Mouse (Mus musculus) left cerebral cortex, adult 18-20 months (tissue): ENCODE measurements around the gene Tnks1bp1. TPM values are rescaled to one million over a fixed set of nuclear protein-coding genes. Genes with fewer than 3 reads are reported as not detected.

Experiments used
- DNase-seq, 2 experiments: peaks; one replicate each; pipeline ENCODE4 v3.0.0; 2021 to 2022; ENCODE audit warnings: low spot score in 2 of 2, mixed read lengths in 1 of 2
- long read RNA-seq, 2 experiments: library from polyadenylated mRNA; stranded (forward); transcript quantifications; one replicate each; pipeline ENCODE4 v2.0.0; 2021
- total RNA-seq, 2 experiments: library from RNA; stranded (reverse); gene quantifications; 2 replicates each; pipeline ENCODE4 v1.2.3; 2021

Tnks1bp1 gene
- total RNA-seq: 100 to 1,000 TPM; 128 to 136 TPM
- long read RNA-seq, experiment 1, full-length matches to known transcripts: 1 of 29 reads
- long read RNA-seq, experiment 1, partial matches to known transcripts: 22 of 29 reads
- long read RNA-seq, experiment 1, other reads (novel, unspliced or antisense): 6 of 29 reads
- long read RNA-seq, experiment 2, partial matches to known transcripts: 13 of 16 reads
- long read RNA-seq, experiment 2, other reads (novel, unspliced or antisense): 3 of 16 reads

DNA sequence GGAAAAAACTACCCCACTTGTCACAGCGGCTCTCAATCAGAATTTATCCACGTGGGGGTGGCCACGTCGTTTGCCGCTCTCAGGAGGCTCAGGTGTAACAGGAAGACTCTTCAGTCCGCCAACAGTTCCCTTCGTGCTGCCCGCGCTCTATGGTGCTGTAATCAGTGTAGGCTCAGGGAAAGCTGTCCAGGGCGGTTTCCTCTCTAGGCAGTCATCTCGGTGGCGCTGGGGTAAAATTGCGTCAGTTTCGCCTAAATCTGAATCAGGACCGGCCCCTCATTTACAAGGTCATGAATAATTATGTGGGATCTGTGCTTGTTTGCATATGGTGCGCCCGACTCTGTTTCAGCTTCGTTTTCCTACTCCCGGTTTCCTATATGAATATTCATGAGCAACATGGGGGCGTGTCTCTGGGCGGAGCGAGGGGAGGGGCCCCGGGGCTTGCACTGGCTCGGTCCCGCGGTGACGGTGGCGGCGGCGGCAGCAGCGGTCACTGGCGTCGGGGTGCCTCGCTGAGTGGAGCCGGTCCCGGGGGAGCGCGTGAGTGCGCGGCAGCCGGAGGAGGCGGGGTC lies at the start of gene Tnks1bp1:
TSS of gene Tnks1bp1 (plus strand) at position 427 of the 572 bp plus-strand sequence.
- peak; percentile 93 to 94 for DNase-seq

DNA sequence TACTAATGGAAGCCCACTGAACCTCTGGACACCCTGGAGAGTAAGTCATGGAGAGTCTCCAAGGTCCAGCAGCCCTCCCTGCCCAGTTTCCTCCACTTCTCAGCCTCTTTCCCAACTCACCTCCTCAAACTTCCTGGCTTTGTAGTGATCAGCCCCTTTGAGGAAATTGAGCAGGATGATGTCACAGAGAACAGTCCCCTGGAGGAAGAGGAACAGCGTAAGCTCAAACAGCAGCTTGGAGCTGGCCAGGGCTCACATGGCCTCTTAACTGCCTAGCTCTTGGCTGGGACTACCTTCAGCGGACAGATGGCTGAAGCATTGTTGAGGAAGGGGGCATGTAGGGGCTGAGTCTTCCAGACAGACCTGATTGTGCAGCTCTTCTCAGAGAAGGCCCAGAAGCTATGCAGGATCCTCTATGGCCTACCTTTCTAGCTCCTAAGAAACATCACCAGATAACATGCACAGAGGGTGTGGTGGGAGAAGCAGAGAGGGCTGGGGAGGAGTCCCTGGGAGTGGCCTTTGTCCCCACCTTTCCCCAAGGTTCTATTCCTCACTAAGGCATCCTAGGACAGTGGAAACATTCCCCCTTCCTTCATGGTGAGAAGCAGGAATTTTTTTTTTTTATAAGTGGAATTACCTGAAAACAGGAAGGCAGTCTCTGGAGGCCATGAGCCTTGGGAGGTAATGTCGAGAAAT lies 48.2 kb upstream of the Tnks1bp1 start:
- no peak for DNase-seq

GRCm38 (mm10) chr2:85001497-85001896 lies 46.3 kb upstream of the Tnks1bp1 start:
- DNase-seq: no peak

DNA sequence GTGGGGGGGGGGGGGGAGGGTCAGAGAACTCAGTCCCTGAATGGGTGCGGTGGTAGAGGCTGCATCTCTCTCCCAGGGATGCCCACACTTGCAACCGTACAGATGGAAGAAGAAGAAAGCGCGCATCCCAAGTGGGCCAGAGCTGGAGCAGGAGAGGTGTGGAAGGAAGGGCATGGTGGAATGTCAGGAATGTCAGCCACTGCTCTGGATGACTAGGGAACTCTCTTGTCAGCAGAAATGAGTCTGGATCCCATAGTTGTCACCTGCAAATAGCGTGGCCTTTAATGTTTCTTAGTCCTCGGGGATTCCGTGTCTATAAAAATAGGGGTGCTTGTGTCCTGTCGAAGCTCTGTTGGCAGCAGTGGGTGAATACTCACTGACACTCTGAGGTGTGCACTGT lies 45.2 kb upstream of the Tnks1bp1 start:
- DNase-seq: no peak

DNA sequence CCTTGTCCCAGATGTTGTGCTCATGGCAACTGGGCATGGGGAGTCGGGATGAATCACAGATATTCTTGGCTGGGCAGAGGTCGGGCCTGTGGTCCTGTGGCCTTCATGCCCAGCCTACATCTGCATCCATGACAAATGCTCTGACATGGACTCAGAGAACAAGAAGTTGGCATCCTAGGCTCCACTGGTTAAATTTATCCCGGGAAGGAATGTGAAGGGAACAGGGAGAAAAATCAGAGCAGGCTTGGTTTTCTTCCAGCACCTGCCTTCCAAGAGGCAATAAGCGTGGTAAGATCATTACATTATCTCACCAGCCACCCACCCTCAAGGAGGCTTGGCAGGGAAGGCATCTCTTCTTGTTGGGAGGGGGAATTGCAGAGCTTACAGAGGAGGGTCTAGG lies 43.5 kb upstream of the Tnks1bp1 start:
- peak; percentile 41 to 49 for DNase-seq

DNA sequence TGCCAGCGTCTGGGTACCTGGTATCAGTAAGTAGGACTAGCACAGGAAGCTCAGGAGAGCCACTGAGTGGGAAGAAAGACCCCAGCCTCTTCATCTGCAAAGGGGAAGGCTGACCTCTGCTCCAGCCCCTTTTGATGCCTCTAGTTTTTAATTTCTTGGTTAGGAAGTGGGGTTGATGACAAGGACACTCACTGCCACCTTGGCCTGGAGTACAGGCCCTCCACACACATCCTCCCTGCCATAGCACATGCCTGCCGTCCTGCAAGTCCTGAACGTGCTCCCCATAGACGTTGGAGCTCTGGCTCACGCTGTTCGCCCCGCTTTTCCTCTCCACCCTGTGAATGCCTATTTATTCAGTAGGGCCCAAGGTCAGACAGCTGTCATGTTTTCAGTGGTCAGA lies 41.2 kb upstream of the Tnks1bp1 start:
- DNase-seq: no peak

DNA sequence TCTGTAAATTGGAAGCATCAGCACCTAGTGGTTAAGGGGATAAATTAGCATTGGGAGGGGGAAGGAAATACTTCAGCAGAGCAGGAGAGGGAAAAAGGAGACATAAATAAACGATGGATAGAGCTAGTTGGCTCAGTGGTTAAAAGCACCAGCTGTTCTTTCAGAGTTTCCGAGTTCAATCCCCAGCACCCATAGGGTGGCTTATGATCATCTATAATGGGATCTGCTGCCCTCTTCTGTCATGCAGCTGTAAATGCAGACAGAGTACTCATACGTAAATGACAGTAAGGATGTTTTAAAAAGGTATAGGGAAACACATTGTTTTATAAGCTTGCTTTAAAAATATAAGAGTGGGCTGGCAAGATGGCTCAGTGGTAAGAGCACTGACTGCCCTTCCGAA lies 40.1 kb upstream of the Tnks1bp1 start:
- DNase-seq: no peak

DNA sequence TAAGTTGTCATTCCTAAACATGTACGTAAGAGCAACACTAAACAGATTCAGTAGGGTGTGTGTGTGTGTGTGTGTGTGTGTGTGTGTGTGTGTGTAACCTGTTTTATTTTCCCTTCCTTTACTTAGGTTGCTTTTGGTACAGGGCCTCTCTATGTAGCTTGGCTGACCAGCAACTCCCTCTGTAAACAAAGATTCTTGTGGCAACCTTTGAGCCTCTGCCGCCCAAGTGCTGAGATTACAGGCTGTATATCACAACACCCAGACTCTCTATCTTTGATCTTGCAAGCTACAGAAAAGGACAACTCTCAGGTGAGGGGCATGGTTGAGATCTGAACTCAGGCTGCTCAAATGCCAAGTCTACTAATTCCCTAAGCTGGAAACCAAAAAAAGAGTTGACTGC lies 38.6 kb upstream of the Tnks1bp1 start:
- DNase-seq: no peak

- DNase-seq: no peak
Observed at GRCm38 (mm10) chr2:85011906-85012604, 35.8 kb upstream of the Tnks1bp1 start.

DNA sequence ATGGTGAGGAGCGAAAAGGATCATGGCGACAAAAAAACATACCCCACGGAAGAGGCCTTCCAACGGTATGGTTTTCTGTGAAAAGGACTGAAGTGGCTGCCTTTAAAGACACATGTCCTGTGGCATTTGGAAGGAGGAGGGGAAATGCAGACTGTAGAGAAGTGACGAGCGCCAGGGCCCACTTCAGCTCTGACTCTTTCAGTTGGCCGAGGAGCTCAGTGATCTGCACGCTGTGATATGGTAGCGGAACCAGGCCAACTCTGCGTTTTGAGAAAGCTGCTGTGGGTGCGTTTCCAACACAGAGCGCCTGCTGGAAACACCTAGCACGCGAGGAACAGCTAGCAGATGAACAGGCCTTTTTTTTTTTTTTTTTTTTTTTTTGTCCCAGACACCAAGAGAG lies 35.1 kb upstream of the Tnks1bp1 start:
- DNase-seq: no peak

GRCm38 (mm10) chr2:85013826-85014587 lies 33.8 kb upstream of the Tnks1bp1 start:
- DNase-seq: no peak

GRCm38 (mm10) chr2:85014588-85014982 lies 33.2 kb upstream of the Tnks1bp1 start:
- DNase-seq: no peak

DNA sequence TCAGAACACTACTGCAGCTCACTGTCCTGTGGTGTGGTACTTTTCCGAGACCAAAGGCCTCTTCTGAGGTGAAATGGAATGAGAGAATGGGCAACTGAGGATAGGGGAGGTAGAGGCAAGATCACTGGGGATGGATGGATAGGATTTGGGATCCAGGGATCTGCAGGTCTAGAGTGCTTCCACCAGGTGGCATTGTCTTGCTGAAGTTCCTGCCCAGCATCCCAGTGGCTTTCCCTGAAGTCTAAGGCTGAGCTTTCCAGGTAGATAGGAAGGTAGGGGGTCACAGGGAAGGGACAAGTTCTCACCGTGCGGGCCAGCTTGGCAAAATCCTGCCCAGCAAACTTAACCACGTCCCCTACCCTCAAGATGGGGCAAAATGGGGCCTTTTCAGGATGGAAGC lies 25.8 kb upstream of the Tnks1bp1 start:
- peak; percentile 27 to 45 for DNase-seq

- DNase-seq: no peak
Observed at GRCm38 (mm10) chr2:85026178-85026577, 21.6 kb upstream of the Tnks1bp1 start.

DNA sequence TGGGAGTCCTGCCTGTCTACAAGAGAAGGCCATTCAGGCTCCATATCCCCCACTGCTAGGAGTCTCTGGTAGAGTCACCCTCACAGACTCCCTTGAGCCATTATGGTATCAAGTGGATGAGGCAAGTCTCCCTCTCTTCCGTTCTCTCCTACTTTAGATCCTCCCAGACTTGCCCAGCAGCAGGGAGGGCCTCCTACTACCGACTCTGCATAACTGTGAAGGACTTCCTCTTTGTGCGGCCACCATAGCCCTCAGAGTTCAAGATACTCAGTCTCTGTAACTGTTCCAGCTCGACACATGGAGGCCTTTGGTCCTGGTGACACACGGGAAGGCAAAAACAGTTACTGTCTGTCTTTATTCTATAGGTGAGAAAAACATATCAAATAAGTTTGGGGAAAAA lies 20.5 kb upstream of the Tnks1bp1 start:
- DNase-seq: no peak

DNA sequence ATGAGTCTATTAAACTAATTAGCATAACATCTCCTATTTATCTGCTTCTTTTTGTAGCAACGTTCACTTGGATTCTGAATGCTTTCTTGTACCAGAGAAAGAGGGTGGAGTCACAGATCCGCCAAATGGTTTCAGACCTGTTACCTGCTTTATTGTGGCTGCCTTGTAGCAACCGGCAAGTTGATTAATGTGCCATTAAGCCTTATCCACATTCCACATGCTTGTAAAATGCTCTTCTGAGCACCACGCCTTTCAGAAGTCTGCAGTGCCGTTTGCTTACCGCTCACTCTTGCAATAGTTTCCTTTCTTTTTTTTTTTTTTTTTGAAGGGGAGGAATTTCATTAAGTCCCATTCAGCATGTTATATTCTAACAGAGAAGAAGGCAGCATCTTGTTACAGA lies 17.9 kb upstream of the Tnks1bp1 start:
- no peak for DNase-seq

DNA sequence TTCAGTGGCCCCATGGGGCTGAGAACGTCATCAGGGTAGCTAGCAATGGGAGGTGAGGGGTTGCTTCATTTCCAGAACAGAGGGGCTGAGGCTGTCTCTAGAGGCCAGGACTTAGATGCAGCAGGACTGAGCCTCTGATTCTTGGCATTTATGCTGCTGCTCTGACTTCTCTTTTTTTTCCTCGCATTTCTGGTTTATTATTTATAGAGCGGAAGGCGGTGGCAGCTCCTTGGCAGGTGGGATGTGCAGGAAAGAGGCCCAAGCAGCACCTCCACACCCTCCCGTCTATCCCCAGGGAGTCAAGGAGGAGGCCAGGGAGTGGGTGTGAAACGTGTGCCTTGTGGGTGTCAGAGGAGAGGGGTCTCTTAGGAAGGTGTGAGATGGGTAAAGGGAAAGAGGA lies 16.8 kb upstream of the Tnks1bp1 start:
- peak in 1 of 2 experiments; percentile 27 for DNase-seq

- DNase-seq: no peak
Observed at GRCm38 (mm10) chr2:85033121-85033520, 14.7 kb upstream of the Tnks1bp1 start.

GRCm38 (mm10) chr2:85034169-85034568 lies 13.7 kb upstream of the Tnks1bp1 start:
- no peak for DNase-seq

DNA sequence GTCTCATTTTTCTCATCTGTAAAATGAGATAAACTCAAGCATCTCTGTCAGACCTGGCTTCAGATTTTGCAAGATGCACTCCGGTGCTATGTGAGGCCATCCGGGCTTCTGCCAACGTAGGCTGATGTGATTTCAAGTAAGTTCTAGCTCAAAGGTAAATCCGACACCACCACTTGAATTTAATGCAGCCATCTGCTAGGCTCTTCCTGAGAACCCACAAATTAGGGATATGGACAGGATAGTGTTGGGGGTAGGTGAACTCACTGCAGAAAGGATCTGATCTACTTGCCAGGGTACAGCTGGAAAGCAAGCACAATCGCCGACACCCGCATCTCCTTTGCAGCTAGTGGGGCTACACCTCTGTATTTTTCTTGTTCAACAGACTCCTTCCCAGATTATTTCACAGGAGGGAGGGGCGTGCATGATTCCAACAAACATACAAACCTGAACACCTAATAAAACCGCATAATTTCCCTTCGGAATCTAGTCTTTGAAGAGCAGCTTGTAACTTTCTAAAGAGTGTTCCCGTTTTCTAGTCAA lies 11.2 kb upstream of the Tnks1bp1 start:
- peak in 1 of 2 experiments; percentile 23 for DNase-seq
